Mouse (Mus musculus): Measurements from ENCODE around the gene Znrf3. TPM values are rescaled to one million over a fixed set of nuclear protein-coding genes. Genes with fewer than 3 reads are reported as not detected.
A peak's percentile ranks its signal among the peaks of the same experiment; 100 is the strongest.

Gene Znrf3
- polyA plus RNA-seq, 1 experiment from 2014 or later = 8.3 TPM

GRCm38 (mm10) chr11:5414856-5415616 lies 29.6 kb downstream of the Znrf3 start:
- WGBS = 46% methylated on average over 2 of the region's 2 CpGs
- H3K4me1 ChIP-seq = peaks cover 36% of the 10 kb centered on the region

GRCm38 (mm10) chr11:5412644-5413190 lies 31.9 kb downstream of the Znrf3 start:
- H3K36me3 ChIP-seq = no peaks in the 10 kb centered on the region
- no peaks in the 10 kb centered on the region for H3K9me3 ChIP-seq (replicated peaks)
- peaks cover 36% of the 10 kb centered on the region for H3K4me1 ChIP-seq
- no peak overlapping the region for H3K4me3 ChIP-seq
- no peaks in the 10 kb centered on the region for H3K27me3 ChIP-seq
- ATAC-seq (ENCODE audit: low FRiP score) = no peak
- no peak overlapping the region for H3K27ac ChIP-seq
- no peak overlapping the region for H3K9ac ChIP-seq
- no peak overlapping the region for H3K4me2 ChIP-seq (replicated peaks)
- 60% methylated on average over 2 of the region's 2 CpGs for WGBS

More at GRCm38 (mm10) chr11:5414856-5415616, 29.6 kb downstream of the Znrf3 start:
- no peaks in the 10 kb centered on the region for H3K36me3 ChIP-seq
- no peak for ATAC-seq (ENCODE audit: low FRiP score)
- H3K27me3 ChIP-seq = no peaks in the 10 kb centered on the region
- H3K4me2 ChIP-seq (replicated peaks) = no peak overlapping the region
- H3K9me3 ChIP-seq (replicated peaks) = no peaks in the 10 kb centered on the region
- H3K9ac ChIP-seq = no peak overlapping the region
- H3K27ac ChIP-seq = peak overlapping the region; percentile 36; the same call in 1 of the 2 replicates
- no peak overlapping the region for H3K4me3 ChIP-seq

GRCm38 (mm10) chr11:5411577-5411976 lies 33.1 kb downstream of the Znrf3 start:
- H3K9me3 ChIP-seq (replicated peaks) = no peaks in the 10 kb centered on the region
- no peak overlapping the region for H3K9ac ChIP-seq
- H3K27me3 ChIP-seq = no peaks in the 10 kb centered on the region
- no peak overlapping the region for H3K4me3 ChIP-seq
- WGBS = 35% methylated on average over 9 of the region's 9 CpGs
- H3K27ac ChIP-seq = no peak overlapping the region
- no peaks in the 10 kb centered on the region for H3K36me3 ChIP-seq
- no peak overlapping the region for H3K4me2 ChIP-seq (replicated peaks)
- ATAC-seq (ENCODE audit: low FRiP score) = no peak
- H3K4me1 ChIP-seq = peaks cover 32% of the 10 kb centered on the region

GRCm38 (mm10) chr11:5404180-5404579 lies 40.5 kb downstream of the Znrf3 start:
- no peak overlapping the region for H3K9ac ChIP-seq
- ATAC-seq (ENCODE audit: low FRiP score) = no peak
- peaks cover 8% of the 10 kb centered on the region for H3K4me1 ChIP-seq
- H3K36me3 ChIP-seq = no peaks in the 10 kb centered on the region
- H3K4me2 ChIP-seq (replicated peaks) = no peak overlapping the region
- WGBS = 79% methylated on average over 2 of the region's 2 CpGs
- no peaks in the 10 kb centered on the region for H3K27me3 ChIP-seq
- no peak overlapping the region for H3K27ac ChIP-seq
- no peak overlapping the region for H3K4me3 ChIP-seq
- no peaks in the 10 kb centered on the region for H3K9me3 ChIP-seq (replicated peaks)

- Histone ChIP-seq H3K9ac (no peak overlapping the region), H3K36me3 (no peaks in the 10 kb centered on the region), H3K4me1 (peaks cover 12% of the 10 kb centered on the region), H3K4me3 (no peak overlapping the region), H3K9me3 (replicated peaks) (no peaks in the 10 kb centered on the region), H3K27ac (no peak overlapping the region), H3K27me3 (no peaks in the 10 kb centered on the region), H3K4me2 (replicated peaks) (no peak overlapping the region)
- no peak for ATAC-seq (ENCODE audit: low FRiP score)
- WGBS = 80% methylated on average over 4 of the region's 4 CpGs
Observed at GRCm38 (mm10) chr11:5402127-5402733, 42.4 kb downstream of the Znrf3 start.

- no peak overlapping the region for H3K27ac ChIP-seq
- WGBS = 56% methylated on average over 3 of the region's 3 CpGs
- no peak overlapping the region for H3K9ac ChIP-seq
Observed at GRCm38 (mm10) chr11:5398301-5399053, 46.2 kb downstream of the Znrf3 start.

GRCm38 (mm10) chr11:5390969-5391831 lies 53.4 kb downstream of the Znrf3 start:
- H3K4me3 ChIP-seq = no peak overlapping the region
- H3K27ac ChIP-seq = peak overlapping the region; percentile 8; the same call in 1 of the 2 replicates
- no peaks in the 10 kb centered on the region for H3K27me3 ChIP-seq
- H3K9me3 ChIP-seq (replicated peaks) = no peaks in the 10 kb centered on the region
- ATAC-seq (ENCODE audit: low FRiP score) = 0 out of 2 replicates have a peak, but pooled peaks have one; percentile 29
- H3K9ac ChIP-seq = no peak overlapping the region
- H3K4me1 ChIP-seq = peaks cover 14% of the 10 kb centered on the region
- peak overlapping the region; percentile 16; the same call in 1 of the 2 replicates for H3K4me2 ChIP-seq (replicated peaks)
- no peaks in the 10 kb centered on the region for H3K36me3 ChIP-seq
- 13% methylated on average over 4 of the region's 4 CpGs for WGBS

More at GRCm38 (mm10) chr11:5398301-5399053, 46.2 kb downstream of the Znrf3 start:
- Histone ChIP-seq H3K9me3 (replicated peaks) (no peaks in the 10 kb centered on the region), H3K27me3 (no peaks in the 10 kb centered on the region), H3K4me3 (no peak overlapping the region), H3K4me1 (peaks cover 9% of the 10 kb centered on the region; the same call in 1 of the 2 replicates), H3K4me2 (replicated peaks) (no peak overlapping the region), H3K36me3 (no peaks in the 10 kb centered on the region)
- ATAC-seq (ENCODE audit: low FRiP score) = no peak

GRCm38 (mm10) chr11:5382652-5383051 lies 62.0 kb downstream of the Znrf3 start:
- H3K9ac ChIP-seq = no peak overlapping the region
- H3K4me2 ChIP-seq (replicated peaks) = no peak overlapping the region
- WGBS = 66% methylated on average over 2 of the region's 2 CpGs
- no peaks in the 10 kb centered on the region for H3K36me3 ChIP-seq
- no peaks in the 10 kb centered on the region for H3K4me1 ChIP-seq
- no peak overlapping the region for H3K27ac ChIP-seq
- ATAC-seq (ENCODE audit: low FRiP score) = no peak
- H3K4me3 ChIP-seq = no peak overlapping the region
- H3K9me3 ChIP-seq (replicated peaks) = no peaks in the 10 kb centered on the region
- no peaks in the 10 kb centered on the region for H3K27me3 ChIP-seq

GRCm38 (mm10) chr11:5381226-5381625 lies 63.4 kb downstream of the Znrf3 start:
- no peak overlapping the region for H3K9ac ChIP-seq
- ATAC-seq (ENCODE audit: low FRiP score) = no peak
- WGBS = 85% methylated on average over 5 of the region's 5 CpGs
- no peaks in the 10 kb centered on the region for H3K4me1 ChIP-seq
- H3K4me2 ChIP-seq (replicated peaks) = no peak overlapping the region
- no peak overlapping the region for H3K4me3 ChIP-seq
- no peaks in the 10 kb centered on the region for H3K27me3 ChIP-seq
- H3K36me3 ChIP-seq = no peaks in the 10 kb centered on the region
- H3K9me3 ChIP-seq (replicated peaks) = no peaks in the 10 kb centered on the region
- no peak overlapping the region for H3K27ac ChIP-seq

GRCm38 (mm10) chr11:5380275-5380674 lies 64.4 kb downstream of the Znrf3 start:
- ATAC-seq (ENCODE audit: low FRiP score) = no peak
- Histone ChIP-seq H3K4me3 (no peak overlapping the region), H3K4me1 (no peaks in the 10 kb centered on the region), H3K4me2 (replicated peaks) (no peak overlapping the region), H3K36me3 (no peaks in the 10 kb centered on the region), H3K9ac (no peak overlapping the region), H3K9me3 (replicated peaks) (no peaks in the 10 kb centered on the region), H3K27me3 (no peaks in the 10 kb centered on the region), H3K27ac (no peak overlapping the region)
- 84% methylated on average over 3 of the region's 3 CpGs for WGBS

GRCm38 (mm10) chr11:5369176-5369575 lies 75.5 kb downstream of the Znrf3 start:
- no peak overlapping the region for H3K4me3 ChIP-seq
- no peaks in the 10 kb centered on the region; the same call in 1 of the 2 replicates for H3K36me3 ChIP-seq
- 82% methylated on average over 10 of the region's 10 CpGs for WGBS
- no peak for ATAC-seq (ENCODE audit: low FRiP score)
- no peak overlapping the region for H3K9ac ChIP-seq
- no peaks in the 10 kb centered on the region for H3K27me3 ChIP-seq
- H3K27ac ChIP-seq = no peak overlapping the region
- no peaks in the 10 kb centered on the region for H3K4me1 ChIP-seq
- H3K4me2 ChIP-seq (replicated peaks) = no peak overlapping the region
- no peaks in the 10 kb centered on the region for H3K9me3 ChIP-seq (replicated peaks)
